Mouse (Mus musculus): ENCODE data around the gene Gm42688.

DNA sequence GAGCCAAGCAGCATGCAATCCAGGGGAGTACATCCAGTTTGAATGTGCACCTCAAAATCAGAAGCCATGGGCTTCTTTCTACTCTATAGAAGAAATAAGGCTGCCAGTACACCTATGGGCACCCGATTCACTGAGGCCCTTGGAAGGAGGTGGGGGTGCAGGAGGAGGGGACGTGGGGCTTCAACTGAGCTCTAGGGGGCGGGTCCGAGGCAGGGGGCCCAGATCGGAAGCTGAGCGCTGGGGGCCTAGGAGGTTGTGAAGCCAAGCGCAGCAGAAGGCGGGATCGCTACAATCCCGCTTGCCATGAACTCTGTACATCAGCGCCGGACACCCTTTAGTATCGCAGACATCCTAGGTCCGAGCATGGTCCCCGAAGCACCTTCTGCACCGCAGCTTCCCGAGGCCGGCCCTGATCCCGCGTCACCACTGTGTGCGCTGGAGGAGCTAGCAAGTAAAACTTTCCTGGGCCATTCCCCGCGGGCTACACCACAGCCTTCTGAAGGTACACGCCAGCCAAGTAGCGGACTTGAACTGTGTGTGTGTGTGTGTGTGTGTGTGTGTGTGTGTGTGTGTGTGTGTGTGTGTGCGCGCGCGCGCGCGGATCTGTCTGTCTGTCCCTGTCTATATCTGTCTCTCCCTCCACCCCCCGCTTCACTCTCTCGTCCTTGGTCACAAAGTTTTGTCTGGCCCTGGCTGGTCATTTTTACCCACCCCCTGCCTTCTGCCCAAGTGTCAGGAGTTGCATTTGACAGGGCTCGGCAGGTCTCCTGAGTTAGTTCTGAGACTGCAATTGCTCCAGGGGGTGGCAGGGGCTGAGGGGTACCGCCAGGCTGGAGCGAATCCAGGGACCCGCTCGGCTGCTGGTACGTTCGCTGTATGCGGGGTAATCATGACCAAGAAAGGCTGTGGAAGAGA is 15.0 kb upstream of the Gm42688 start, which contains the start of gene Lbx2:
- TF ChIP-seq CTCF (IDR thresholded peaks at IDR 0.05; ENCODE audit: low read depth) (no peak), EP300 (optimal IDR thresholded peaks at IDR 0.05) (no peak)

Measured in stomach, postnatal 0 days (tissue).